Mouse (Mus musculus): ENCODE results near the gene Lct. TPM values are rescaled to one million over a fixed set of nuclear protein-coding genes. Genes with fewer than 3 reads are reported as not detected.
A peak's percentile ranks its signal among the peaks of the same experiment; 100 is the strongest.
"Not testable (repeated sequence)": the region's sequence is repeated elsewhere in the genome, so short reads cannot be mapped to it uniquely, and the experiment has no call there.

The Lct gene
- polyA plus RNA-seq, 1 experiment from 2014 or later: 0.16 TPM

GRCm38 (mm10) chr1:128284157-128284690 lies 43.9 kb downstream of the Lct start:
- DNase-seq (ENCODE audit: low spot score) (no peak), ATAC-seq (replicated peaks; ENCODE audit: low FRiP score) (no peak)
- Histone ChIP-seq H3K4me1 (replicated peaks; ENCODE audit: control insufficient read depth, insufficient read depth, low read length) (no peaks in the 10 kb centered on the region), H3K4me2 (ENCODE audit: low read depth, low read length, severe bottlenecking) (no peak overlapping the region), H3K4me3 (ENCODE audit: low read depth, low read length) (no peak overlapping the region), H3K36me3 (ENCODE audit: control insufficient read depth, insufficient read depth, low read length) (no peaks in the 10 kb centered on the region), H3K27ac (ENCODE audit: low read depth, low read length) (no peak overlapping the region), H3K9ac (ENCODE audit: low read length) (no peak overlapping the region), H3K27me3 (ENCODE audit: control insufficient read depth, insufficient read depth, low read length) (no peaks in the 10 kb centered on the region), H3K9me3 (ENCODE audit: control insufficient read depth, low read length) (no peaks in the 10 kb centered on the region)
- 95% methylated on average over 8 of the region's 8 CpGs for WGBS

DNA sequence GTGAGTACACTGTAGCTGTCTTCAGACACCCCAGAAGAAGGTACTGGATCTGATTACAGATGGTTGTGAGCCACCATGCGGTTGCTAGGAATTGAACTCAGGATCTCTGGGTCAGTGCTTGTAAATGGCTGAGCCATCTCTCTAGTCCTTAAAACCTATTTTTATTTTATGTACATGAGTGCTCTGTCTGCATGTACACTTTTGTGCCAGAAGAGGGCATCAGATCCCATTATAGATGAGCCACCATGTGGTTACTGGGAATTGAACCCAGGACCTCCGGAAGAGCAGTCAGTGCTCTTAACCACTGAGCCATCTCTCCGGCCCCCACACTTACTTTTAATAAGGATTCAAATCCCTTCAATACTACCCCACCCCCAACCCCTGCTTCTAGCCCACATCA lies 45.2 kb downstream of the Lct start:
- H3K4me3 ChIP-seq (ENCODE audit: low read depth, low read length): no peak overlapping the region
- DNase-seq (ENCODE audit: low spot score) (no peak), ATAC-seq (replicated peaks; ENCODE audit: low FRiP score) (no peak)
- H3K36me3 ChIP-seq (ENCODE audit: control insufficient read depth, insufficient read depth, low read length): peaks cover under 1% of the 10 kb centered on the region; the same call in 1 of the 2 replicates
- WGBS: 95% methylated on average over 3 of the region's 3 CpGs
- no peaks in the 10 kb centered on the region for H3K27me3 ChIP-seq (ENCODE audit: control insufficient read depth, insufficient read depth, low read length)
- no peak overlapping the region for H3K27ac ChIP-seq (ENCODE audit: low read depth, low read length)
- no peak overlapping the region for H3K9ac ChIP-seq (ENCODE audit: low read length)
- H3K9me3 ChIP-seq (ENCODE audit: control insufficient read depth, low read length): no peaks in the 10 kb centered on the region
- H3K4me2 ChIP-seq (ENCODE audit: low read depth, low read length, severe bottlenecking): no peak overlapping the region
- H3K4me1 ChIP-seq (replicated peaks; ENCODE audit: control insufficient read depth, insufficient read depth, low read length): no peaks in the 10 kb centered on the region

DNA sequence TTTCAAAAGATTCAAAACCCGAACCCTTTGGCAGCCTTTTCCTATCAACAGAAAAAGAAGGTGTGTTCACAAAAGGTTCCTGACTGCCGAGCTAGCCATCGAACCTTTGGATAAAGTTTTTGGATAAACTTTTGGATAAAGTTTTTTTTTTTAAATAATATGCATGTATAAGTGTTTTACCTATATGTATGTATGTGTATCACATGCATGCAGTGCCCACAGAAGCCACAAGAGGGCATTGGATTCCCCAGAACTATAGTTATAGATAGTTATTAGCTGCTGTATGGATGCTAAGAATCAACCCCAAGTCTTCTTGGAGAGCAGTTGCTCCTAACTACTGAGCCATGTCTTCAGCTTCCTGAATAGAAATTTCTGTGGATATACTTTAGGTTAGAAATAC lies 46.4 kb downstream of the Lct start:
- 97% methylated on average over 3 of the region's 3 CpGs for WGBS
- H3K9ac ChIP-seq (ENCODE audit: low read length): no peak overlapping the region
- ATAC-seq (replicated peaks; ENCODE audit: low FRiP score) (no peak), DNase-seq (ENCODE audit: low spot score) (no peak)
- H3K9me3 ChIP-seq (ENCODE audit: control insufficient read depth, low read length): no peaks in the 10 kb centered on the region
- no peaks in the 10 kb centered on the region for H3K4me1 ChIP-seq (replicated peaks; ENCODE audit: control insufficient read depth, insufficient read depth, low read length)
- no peak overlapping the region for H3K27ac ChIP-seq (ENCODE audit: low read depth, low read length)
- H3K36me3 ChIP-seq (ENCODE audit: control insufficient read depth, insufficient read depth, low read length): peaks cover 3% of the 10 kb centered on the region; the same call in 1 of the 2 replicates
- H3K4me3 ChIP-seq (ENCODE audit: low read depth, low read length): no peak overlapping the region
- no peaks in the 10 kb centered on the region for H3K27me3 ChIP-seq (ENCODE audit: control insufficient read depth, insufficient read depth, low read length)
- H3K4me2 ChIP-seq (ENCODE audit: low read depth, low read length, severe bottlenecking): no peak overlapping the region

GRCm38 (mm10) chr1:128278563-128278962 lies 49.6 kb downstream of the Lct start:
- Histone ChIP-seq H3K27ac (ENCODE audit: low read depth, low read length) (no peak overlapping the region), H3K4me2 (ENCODE audit: low read depth, low read length, severe bottlenecking) (no peak overlapping the region), H3K9me3 (ENCODE audit: control insufficient read depth, low read length) (no peaks in the 10 kb centered on the region), H3K27me3 (ENCODE audit: control insufficient read depth, insufficient read depth, low read length) (no peaks in the 10 kb centered on the region), H3K4me1 (replicated peaks; ENCODE audit: control insufficient read depth, insufficient read depth, low read length) (no peaks in the 10 kb centered on the region), H3K36me3 (ENCODE audit: control insufficient read depth, insufficient read depth, low read length) (peaks cover 3% of the 10 kb centered on the region; the same call in 1 of the 2 replicates), H3K9ac (ENCODE audit: low read length) (no peak overlapping the region), H3K4me3 (ENCODE audit: low read depth, low read length) (no peak overlapping the region)
- WGBS: 91% methylated on average over 3 of the region's 3 CpGs
- DNase-seq (ENCODE audit: low spot score) (no peak), ATAC-seq (replicated peaks; ENCODE audit: low FRiP score) (no peak)

GRCm38 (mm10) chr1:128275908-128276307 lies 52.2 kb downstream of the Lct start:
- Histone ChIP-seq H3K4me1 (replicated peaks; ENCODE audit: control insufficient read depth, insufficient read depth, low read length) (no peaks in the 10 kb centered on the region), H3K27ac (ENCODE audit: low read depth, low read length) (no peak overlapping the region), H3K9ac (ENCODE audit: low read length) (no peak overlapping the region), H3K9me3 (ENCODE audit: control insufficient read depth, low read length) (no peaks in the 10 kb centered on the region), H3K27me3 (ENCODE audit: control insufficient read depth, insufficient read depth, low read length) (no peaks in the 10 kb centered on the region), H3K36me3 (ENCODE audit: control insufficient read depth, insufficient read depth, low read length) (peaks cover 3% of the 10 kb centered on the region; the same call in 1 of the 2 replicates), H3K4me3 (ENCODE audit: low read depth, low read length) (no peak overlapping the region), H3K4me2 (ENCODE audit: low read depth, low read length, severe bottlenecking) (no peak overlapping the region)
- ATAC-seq (replicated peaks; ENCODE audit: low FRiP score) (no peak), DNase-seq (ENCODE audit: low spot score) (no peak)
- WGBS: 96% methylated on average over 1 of the region's 1 CpGs

- Histone ChIP-seq H3K4me1 (replicated peaks; ENCODE audit: control insufficient read depth, insufficient read depth, low read length) (no peaks in the 10 kb centered on the region), H3K4me3 (ENCODE audit: low read depth, low read length) (no peak overlapping the region), H3K9me3 (ENCODE audit: control insufficient read depth, low read length) (no peaks in the 10 kb centered on the region), H3K36me3 (ENCODE audit: control insufficient read depth, insufficient read depth, low read length) (peaks cover 4% of the 10 kb centered on the region; the same call in 1 of the 2 replicates), H3K27me3 (ENCODE audit: control insufficient read depth, insufficient read depth, low read length) (no peaks in the 10 kb centered on the region), H3K4me2 (ENCODE audit: low read depth, low read length, severe bottlenecking) (no peak overlapping the region), H3K9ac (ENCODE audit: low read length) (no peak overlapping the region), H3K27ac (ENCODE audit: low read depth, low read length) (no peak overlapping the region)
- ATAC-seq (replicated peaks; ENCODE audit: low FRiP score): no peak
- 92% methylated on average over 3 of the region's 3 CpGs for WGBS
- no peak for DNase-seq (ENCODE audit: low spot score)
These were observed 57.4 kb downstream of the Lct start for GRCm38 (mm10) chr1:128270731-128271130.

DNA sequence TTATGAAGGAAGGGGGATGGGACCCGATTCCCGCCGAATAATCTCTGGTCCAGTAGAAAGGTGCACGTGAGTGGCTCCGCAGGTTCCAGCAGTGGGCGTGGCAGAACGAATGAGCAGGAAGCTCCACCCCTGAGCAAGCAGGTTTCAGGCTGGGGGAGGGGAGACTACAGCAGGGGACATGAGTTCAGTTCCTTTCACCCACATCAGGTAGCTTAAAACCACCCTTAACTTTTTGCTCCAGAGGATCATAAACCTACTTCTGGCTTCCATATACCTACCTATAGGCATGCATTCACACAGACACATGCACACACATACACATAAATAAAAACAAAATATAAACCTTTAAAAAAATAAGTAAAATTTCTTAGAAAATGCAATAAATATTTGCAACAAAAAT lies 61.1 kb downstream of the Lct start:
- H3K36me3 ChIP-seq (ENCODE audit: control insufficient read depth, insufficient read depth, low read length); H3K9me3 ChIP-seq (ENCODE audit: control insufficient read depth, low read length); H3K4me2 ChIP-seq (ENCODE audit: low read depth, low read length, severe bottlenecking); H3K4me3 ChIP-seq (ENCODE audit: low read depth, low read length); ATAC-seq (replicated peaks; ENCODE audit: low FRiP score); H3K27ac ChIP-seq (ENCODE audit: low read depth, low read length); DNase-seq (ENCODE audit: low spot score); H3K9ac ChIP-seq (ENCODE audit: low read length); H3K4me1 ChIP-seq (replicated peaks; ENCODE audit: control insufficient read depth, insufficient read depth, low read length); H3K27me3 ChIP-seq (ENCODE audit: control insufficient read depth, insufficient read depth, low read length): not testable (repeated sequence)
- 79% methylated on average over 7 of the region's 7 CpGs for WGBS

DNA sequence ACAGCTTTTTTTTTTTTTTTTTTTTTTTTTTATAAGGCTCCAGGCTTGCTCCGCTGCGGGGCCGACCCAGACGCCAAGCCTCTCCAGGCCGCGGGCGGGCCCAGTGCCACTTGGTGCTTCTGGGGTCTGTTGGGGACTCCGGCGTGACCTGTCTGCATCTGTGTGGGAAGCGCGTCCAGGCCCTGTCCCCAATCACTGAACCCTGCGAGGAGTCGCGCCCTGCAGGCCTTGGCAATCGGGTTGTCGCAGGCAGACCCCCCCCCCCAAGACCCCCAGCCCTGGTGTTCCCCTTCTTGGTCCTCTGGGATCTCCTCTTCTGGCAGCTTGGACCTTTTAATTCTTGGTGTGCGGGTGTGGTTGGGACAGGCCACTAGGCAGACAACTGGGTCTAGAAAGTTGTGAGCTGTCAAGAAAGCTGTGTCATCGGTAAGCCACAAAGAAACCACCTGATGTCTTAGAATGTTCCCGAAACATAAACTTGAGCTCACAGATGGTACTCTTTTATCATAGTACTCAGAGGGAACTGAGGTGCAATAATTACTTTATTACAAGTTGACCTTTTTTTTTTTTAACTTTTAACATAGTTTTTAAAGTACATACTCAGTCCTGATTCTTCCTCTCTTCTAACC lies 83.3 kb downstream of the Lct start:
- Histone ChIP-seq H3K9ac (ENCODE audit: low read length) (peak overlapping the region; percentile 82), H3K4me2 (ENCODE audit: low read depth, low read length, severe bottlenecking) (peak overlapping the region; percentile 89), H3K4me3 (ENCODE audit: low read depth, low read length) (peak overlapping the region; percentile 70), H3K27me3 (ENCODE audit: control insufficient read depth, insufficient read depth, low read length) (no peaks in the 10 kb centered on the region), H3K36me3 (ENCODE audit: control insufficient read depth, insufficient read depth, low read length) (no peaks in the 10 kb centered on the region), H3K4me1 (replicated peaks; ENCODE audit: control insufficient read depth, insufficient read depth, low read length) (no peaks in the 10 kb centered on the region; the same call in 1 of the 2 replicates), H3K27ac (ENCODE audit: low read depth, low read length) (peak overlapping the region; percentile 43; the same call in 1 of the 2 replicates), H3K9me3 (ENCODE audit: control insufficient read depth, low read length) (no peaks in the 10 kb centered on the region)
- peak; percentile 49 for ATAC-seq (replicated peaks; ENCODE audit: low FRiP score)
- WGBS: 2% methylated on average over 18 of the region's 19 CpGs
- DNase-seq (ENCODE audit: low spot score): peak; percentile 74

Measured in forebrain, embryonic 11.5 days (tissue).